Mouse (Mus musculus): ENCODE results near the gene Igsf10.

Gene Igsf10

GRCm38 (mm10) chr3:59278620-59279019, 65.6 kb downstream of the Igsf10 start:
- no peak for DNase-seq

GRCm38 (mm10) chr3:59278254-59278533, 66.0 kb downstream of the Igsf10 start:
- no peak for DNase-seq

DNA sequence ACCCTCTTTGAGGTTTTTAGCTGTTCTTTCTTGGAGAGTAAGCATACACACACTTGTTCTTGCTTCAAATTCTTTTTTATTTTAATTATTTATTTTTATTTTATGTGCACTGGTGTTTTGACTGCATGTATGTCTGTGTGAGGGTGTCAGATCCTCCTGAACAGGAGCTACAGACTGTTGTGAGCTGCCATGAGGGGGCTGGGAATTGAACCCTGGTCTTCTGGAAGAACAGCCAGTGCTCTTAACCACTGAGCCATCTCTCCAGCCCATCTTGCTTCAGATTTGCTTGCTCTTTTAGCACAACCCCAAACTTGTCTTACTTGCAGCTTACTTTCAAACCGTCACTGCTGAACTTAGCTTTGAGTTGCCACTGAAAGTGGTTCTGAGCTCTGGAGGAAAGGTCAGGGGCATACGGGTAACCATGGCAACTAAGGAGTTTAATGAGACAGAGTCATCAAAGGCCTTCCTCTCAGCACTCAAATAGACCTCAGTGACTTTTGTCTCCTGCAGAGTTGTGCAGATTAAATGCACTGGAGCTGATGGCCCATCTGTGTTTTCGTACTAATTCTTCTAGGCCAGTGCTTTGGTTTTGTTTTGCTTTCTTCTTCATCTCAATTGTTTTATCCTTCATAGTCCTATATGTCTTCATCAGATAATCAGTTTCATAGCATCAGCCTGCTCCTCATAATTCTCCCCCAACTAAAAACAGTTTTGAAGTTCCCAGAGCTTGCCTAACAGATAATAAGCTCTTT, 66.5 kb downstream of the Igsf10 start:
- DNase-seq: no peak

GRCm38 (mm10) chr3:59270811-59271210, 73.4 kb downstream of the Igsf10 start:
- DNase-seq: no peak
